Mouse (Mus musculus): ENCODE data around the gene Zhx3. TPM values are rescaled to one million over a fixed set of nuclear protein-coding genes. Genes with fewer than 3 reads are reported as not detected.

Zhx3 gene
- total RNA-seq, 1 experiment = 1.3 TPM

GRCm38 (mm10) chr2:160715463-160716030 is 157.3 kb downstream of the Zhx3 start:
- H3K4me3 ChIP-seq (ENCODE audit: insufficient read depth in 1 of 2, low read depth in 1 of 2, low read length in 2 of 2, poor library complexity in 1 of 2, severe bottlenecking in 1 of 2) = no peak overlapping the region
- no peak for DNase-seq (ENCODE audit: low read depth, low spot score)
- H3K9me3 ChIP-seq (ENCODE audit: control insufficient read depth, insufficient read depth, low read depth, low read length) = no peaks in the 10 kb centered on the region
- no peaks in the 10 kb centered on the region for H3K4me1 ChIP-seq (ENCODE audit: control insufficient read depth in 2 of 2, insufficient read depth in 2 of 2, low read length in 2 of 2, poor library complexity in 1 of 2)
- TF ChIP-seq CHD2 (IDR thresholded peaks at IDR 0.05; ENCODE audit: low read depth, low read length) (no peak), ZC3H11A (IDR thresholded peaks at IDR 0.05; ENCODE audit: borderline replicate concordance, low read depth, low read length) (no peak), HCFC1 (IDR thresholded peaks at IDR 0.05; ENCODE audit: borderline replicate concordance, insufficient read depth, low read length) (no peak), ZNF384 (IDR thresholded peaks at IDR 0.05; ENCODE audit: low read depth, low read length) (no peak), MAFK (IDR thresholded peaks at IDR 0.05; ENCODE audit: insufficient read depth, low read depth, low read length) (no peak)
- no peak overlapping the region for H3K27ac ChIP-seq (ENCODE audit: insufficient read depth, low read depth, low read length, poor library complexity, severe bottlenecking)
- in situ Hi-C loops (cut with MboI; ENCODE audit: low sequenced_read_pairs in 2 of 2, unreplicated experiment in 2 of 2) = no loop called here
- H3K36me3 ChIP-seq (ENCODE audit: control insufficient read depth, insufficient read depth, low read length, poor library complexity, severe bottlenecking) = peaks cover 10% of the 10 kb centered on the region
- H3K9ac ChIP-seq (ENCODE audit: insufficient read depth, low read depth, low read length, poor library complexity, severe bottlenecking) = no peak overlapping the region

DNA sequence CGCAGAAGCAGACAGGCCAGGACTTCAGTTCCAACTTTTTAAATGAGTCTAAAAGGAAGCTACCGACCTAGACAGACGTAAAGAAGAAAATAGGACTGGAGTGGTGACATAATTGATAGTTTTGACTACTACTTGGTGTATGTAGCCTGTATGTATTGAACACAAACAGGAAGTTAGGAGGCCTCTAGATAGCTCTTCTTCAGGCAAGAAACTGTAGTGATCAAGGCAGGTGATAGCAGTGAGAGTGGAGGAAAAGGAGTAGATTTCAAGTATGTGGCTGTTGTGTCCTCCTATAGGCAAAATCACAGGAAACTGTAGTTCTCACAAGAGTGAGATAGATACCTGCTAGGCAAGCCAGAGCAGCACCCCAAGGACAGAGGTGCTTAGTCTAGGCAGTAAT is 165.1 kb downstream of the Zhx3 start:
- H3K4me1 ChIP-seq (ENCODE audit: control insufficient read depth in 2 of 2, insufficient read depth in 2 of 2, low read length in 2 of 2, poor library complexity in 1 of 2) = no peaks in the 10 kb centered on the region
- no peak overlapping the region for H3K9ac ChIP-seq (ENCODE audit: insufficient read depth, low read depth, low read length, poor library complexity, severe bottlenecking)
- TF ChIP-seq CHD2 (IDR thresholded peaks at IDR 0.05; ENCODE audit: low read depth, low read length) (no peak), HCFC1 (IDR thresholded peaks at IDR 0.05; ENCODE audit: borderline replicate concordance, insufficient read depth, low read length) (no peak), MAFK (IDR thresholded peaks at IDR 0.05; ENCODE audit: insufficient read depth, low read depth, low read length) (no peak)
- no peaks in the 10 kb centered on the region for H3K9me3 ChIP-seq (ENCODE audit: control insufficient read depth, insufficient read depth, low read depth, low read length)
- peaks cover 6% of the 10 kb centered on the region for H3K36me3 ChIP-seq (ENCODE audit: control insufficient read depth, insufficient read depth, low read length, poor library complexity, severe bottlenecking)
- H3K4me3 ChIP-seq (ENCODE audit: insufficient read depth in 1 of 2, low read depth in 1 of 2, low read length in 2 of 2, poor library complexity in 1 of 2, severe bottlenecking in 1 of 2) = no peak overlapping the region
- H3K27ac ChIP-seq (ENCODE audit: insufficient read depth, low read depth, low read length, poor library complexity, severe bottlenecking) = no peak overlapping the region
- in situ Hi-C loops (cut with MboI; ENCODE audit: low sequenced_read_pairs in 2 of 2, unreplicated experiment in 2 of 2) = no loop called here
- no peak for DNase-seq (ENCODE audit: low read depth, low spot score)

DNA sequence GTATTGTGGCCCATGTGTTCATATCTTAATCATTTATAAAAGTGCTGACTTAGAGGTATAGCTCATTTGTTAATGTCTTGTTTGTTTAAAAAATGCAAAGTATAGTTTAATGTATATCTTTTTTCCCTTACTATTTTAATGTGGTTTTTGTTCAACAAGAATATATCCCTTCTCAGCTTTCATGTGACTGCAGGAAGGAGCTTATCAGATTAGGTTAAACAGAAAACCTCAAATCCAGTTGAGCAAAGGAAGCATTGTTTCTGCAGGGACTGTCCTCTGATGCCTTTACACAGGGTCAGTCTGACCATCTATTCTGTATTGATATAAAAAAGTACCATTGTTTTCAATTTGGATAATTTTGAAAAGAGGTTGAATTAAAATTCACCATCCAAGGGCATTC is 170.0 kb downstream of the Zhx3 start:
- no peaks in the 10 kb centered on the region for H3K9me3 ChIP-seq (ENCODE audit: control insufficient read depth, insufficient read depth, low read depth, low read length)
- H3K9ac ChIP-seq (ENCODE audit: insufficient read depth, low read depth, low read length, poor library complexity, severe bottlenecking) = no peak overlapping the region
- no peak overlapping the region for H3K27ac ChIP-seq (ENCODE audit: insufficient read depth, low read depth, low read length, poor library complexity, severe bottlenecking)
- peaks cover 6% of the 10 kb centered on the region for H3K36me3 ChIP-seq (ENCODE audit: control insufficient read depth, insufficient read depth, low read length, poor library complexity, severe bottlenecking)
- in situ Hi-C loops (cut with MboI; ENCODE audit: low sequenced_read_pairs in 2 of 2, unreplicated experiment in 2 of 2) = no loop called here
- H3K4me3 ChIP-seq (ENCODE audit: insufficient read depth in 1 of 2, low read depth in 1 of 2, low read length in 2 of 2, poor library complexity in 1 of 2, severe bottlenecking in 1 of 2) = no peak overlapping the region
- no peak for DNase-seq (ENCODE audit: low read depth, low spot score)
- no peaks in the 10 kb centered on the region for H3K4me1 ChIP-seq (ENCODE audit: control insufficient read depth in 2 of 2, insufficient read depth in 2 of 2, low read length in 2 of 2, poor library complexity in 1 of 2)
- TF ChIP-seq HCFC1 (IDR thresholded peaks at IDR 0.05; ENCODE audit: borderline replicate concordance, insufficient read depth, low read length) = no peak
- no peak for TF ChIP-seq ZC3H11A (IDR thresholded peaks at IDR 0.05; ENCODE audit: borderline replicate concordance, low read depth, low read length)
- no peak for TF ChIP-seq MAFK (IDR thresholded peaks at IDR 0.05; ENCODE audit: insufficient read depth, low read depth, low read length)
- no peak for TF ChIP-seq CHD2 (IDR thresholded peaks at IDR 0.05; ENCODE audit: low read depth, low read length)
- no peak for TF ChIP-seq ZNF384 (IDR thresholded peaks at IDR 0.05; ENCODE audit: low read depth, low read length)

DNA sequence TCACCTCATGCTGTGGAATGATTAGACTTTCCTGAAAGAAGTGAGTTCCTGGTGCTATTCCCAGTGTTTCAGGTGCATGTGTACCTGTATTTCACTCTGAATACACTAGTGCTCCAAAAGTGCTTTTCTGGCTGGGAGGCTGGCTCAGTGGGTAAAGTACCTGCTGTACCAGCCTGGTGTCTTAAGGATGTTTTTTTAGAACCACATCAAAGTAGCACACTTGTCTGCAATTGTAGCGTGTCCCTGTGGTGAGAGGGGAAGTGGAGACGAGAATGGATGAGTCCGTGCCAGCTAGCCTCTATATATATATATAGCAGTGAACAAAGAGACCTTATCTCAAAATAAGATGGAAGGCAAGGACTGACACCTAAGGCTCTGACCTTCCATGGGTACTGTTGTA is 171.2 kb downstream of the Zhx3 start:
- in situ Hi-C loops (cut with MboI; ENCODE audit: low sequenced_read_pairs in 2 of 2, unreplicated experiment in 2 of 2) = no loop called here
- Histone ChIP-seq H3K4me1 (ENCODE audit: control insufficient read depth in 2 of 2, insufficient read depth in 2 of 2, low read length in 2 of 2, poor library complexity in 1 of 2) (no peaks in the 10 kb centered on the region), H3K9ac (ENCODE audit: insufficient read depth, low read depth, low read length, poor library complexity, severe bottlenecking) (no peak overlapping the region), H3K36me3 (ENCODE audit: control insufficient read depth, insufficient read depth, low read length, poor library complexity, severe bottlenecking) (peaks cover 6% of the 10 kb centered on the region), H3K27ac (ENCODE audit: insufficient read depth, low read depth, low read length, poor library complexity, severe bottlenecking) (no peak overlapping the region), H3K9me3 (ENCODE audit: control insufficient read depth, insufficient read depth, low read depth, low read length) (no peaks in the 10 kb centered on the region), H3K4me3 (ENCODE audit: insufficient read depth in 1 of 2, low read depth in 1 of 2, low read length in 2 of 2, poor library complexity in 1 of 2, severe bottlenecking in 1 of 2) (no peak overlapping the region)
- no peak for DNase-seq (ENCODE audit: low read depth, low spot score)
- TF ChIP-seq MAFK (IDR thresholded peaks at IDR 0.05; ENCODE audit: insufficient read depth, low read depth, low read length) = no peak
- TF ChIP-seq ZNF384 (IDR thresholded peaks at IDR 0.05; ENCODE audit: low read depth, low read length) = no peak
- no peak for TF ChIP-seq ZC3H11A (IDR thresholded peaks at IDR 0.05; ENCODE audit: borderline replicate concordance, low read depth, low read length)
- TF ChIP-seq HCFC1 (IDR thresholded peaks at IDR 0.05; ENCODE audit: borderline replicate concordance, insufficient read depth, low read length) = no peak
- TF ChIP-seq CHD2 (IDR thresholded peaks at IDR 0.05; ENCODE audit: low read depth, low read length) = no peak

DNA sequence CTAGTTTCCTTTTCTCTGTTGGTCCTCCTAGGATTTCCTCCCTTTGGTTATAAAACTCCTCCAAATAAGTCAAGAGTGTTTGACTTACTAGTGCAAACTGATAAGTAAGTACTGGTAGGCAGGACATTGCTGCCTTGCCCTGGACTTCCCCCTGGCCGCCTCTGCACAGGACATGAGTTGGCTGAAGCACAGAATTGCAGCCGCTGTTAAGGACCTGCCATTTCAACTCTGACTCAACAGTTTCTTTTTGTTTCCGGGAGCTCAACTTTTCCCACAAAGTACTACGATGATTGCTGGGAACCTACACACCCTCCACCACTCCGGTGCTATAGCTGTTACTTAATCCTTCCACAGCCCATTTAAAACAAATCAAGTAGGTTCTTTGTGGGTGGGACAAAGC is 172.5 kb downstream of the Zhx3 start:
- in situ Hi-C loops (cut with MboI; ENCODE audit: low sequenced_read_pairs in 2 of 2, unreplicated experiment in 2 of 2) = no loop called here
- Histone ChIP-seq H3K9me3 (ENCODE audit: control insufficient read depth, insufficient read depth, low read depth, low read length) (no peaks in the 10 kb centered on the region), H3K36me3 (ENCODE audit: control insufficient read depth, insufficient read depth, low read length, poor library complexity, severe bottlenecking) (peaks cover 3% of the 10 kb centered on the region), H3K27ac (ENCODE audit: insufficient read depth, low read depth, low read length, poor library complexity, severe bottlenecking) (no peak overlapping the region), H3K4me3 (ENCODE audit: insufficient read depth in 1 of 2, low read depth in 1 of 2, low read length in 2 of 2, poor library complexity in 1 of 2, severe bottlenecking in 1 of 2) (no peak overlapping the region), H3K4me1 (ENCODE audit: control insufficient read depth in 2 of 2, insufficient read depth in 2 of 2, low read length in 2 of 2, poor library complexity in 1 of 2) (no peaks in the 10 kb centered on the region), H3K9ac (ENCODE audit: insufficient read depth, low read depth, low read length, poor library complexity, severe bottlenecking) (no peak overlapping the region)
- TF ChIP-seq HCFC1 (IDR thresholded peaks at IDR 0.05; ENCODE audit: borderline replicate concordance, insufficient read depth, low read length) = no peak
- TF ChIP-seq MAFK (IDR thresholded peaks at IDR 0.05; ENCODE audit: insufficient read depth, low read depth, low read length) = 0 out of 2 replicates have a peak, but pooled peaks have one; percentile 15
- DNase-seq (ENCODE audit: low read depth, low spot score) = no peak

Other genes starting within 250 kb of the Zhx3 start
- gene Top1, start 227.1 kb downstream of the Zhx3 start, total RNA-seq (2012; rRNA removed) = 39.3 and 52.7 TPM in 2 replicates
- gene Plcg1, start 141.7 kb downstream of the Zhx3 start, total RNA-seq (2012; rRNA removed) = 59.0 and 96.8 TPM in 2 replicates
- gene Lpin3, start 7.7 kb upstream of the Zhx3 start, total RNA-seq (2012; rRNA removed) = 7.2 and 9.4 TPM in 2 replicates
- gene Emilin3, start 39.3 kb upstream of the Zhx3 start, total RNA-seq (2012; rRNA removed) = 2.8 and 5.0 TPM in 2 replicates
- gene Chd6, start 236.1 kb upstream of the Zhx3 start, total RNA-seq (2012; rRNA removed) = 50.7 and 64.7 TPM in 2 replicates